Mouse (Mus musculus): ENCODE results near the gene Rnf34. TPM values are rescaled to one million over a fixed set of nuclear protein-coding genes. Genes with fewer than 3 reads are reported as not detected.

Rnf34 gene
- total and polyA plus RNA-seq, 2 experiments from 2014 or later = 32.1 to 46.6 TPM

- Histone ChIP-seq H3K4me1 (ENCODE audit: insufficient read depth) (peaks cover 13% of the 10 kb centered on the region), H3K27me3 (ENCODE audit: insufficient read depth, low read length) (no peaks in the 10 kb centered on the region), H3K4me3 (ENCODE audit: low read depth, low read length) (no peak overlapping the region), H3K9ac (no peak overlapping the region), H3K4me2 (ENCODE audit: low read depth) (no peak overlapping the region), H3K27ac (ENCODE audit: low read depth, low read length) (no peak overlapping the region), H3K36me3 (ENCODE audit: insufficient read depth) (no peaks in the 10 kb centered on the region; the same call in 1 of the 2 replicates), H3K9me3 (ENCODE audit: low read length) (no peaks in the 10 kb centered on the region)
- no peak for TF ChIP-seq CTCF (IDR thresholded peaks at IDR 0.05; ENCODE audit: low read depth)
- ATAC-seq = no peak
- 74% methylated on average over 5 of the region's 5 CpGs for WGBS
- DNase-seq = no peak
Measured at GRCm38 (mm10) chr5:122903165-122903564, 53.3 kb downstream of the Rnf34 start.

DNA sequence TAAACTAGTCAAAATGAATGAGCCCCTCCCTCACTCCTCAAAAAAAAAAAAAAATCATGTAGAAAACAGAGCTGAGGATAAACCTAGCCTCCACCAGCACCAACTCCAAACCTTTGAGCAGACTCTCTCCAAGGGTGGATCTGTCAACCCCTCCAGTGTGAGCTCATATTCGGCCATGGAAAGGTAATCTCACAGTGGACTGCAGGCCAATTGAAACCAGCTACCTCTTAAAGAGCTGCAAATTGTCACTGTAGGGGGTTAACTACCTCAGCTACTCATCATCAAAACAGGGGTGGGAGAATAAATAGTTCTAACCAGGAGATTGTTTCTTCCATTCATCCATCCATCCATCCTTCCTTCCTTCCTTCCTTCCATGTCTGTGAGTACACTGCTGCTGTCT, 57.3 kb downstream of the Rnf34 start:
- H3K9ac ChIP-seq = no peak overlapping the region
- WGBS = 96% methylated on average over 1 of the region's 1 CpGs

GRCm38 (mm10) chr5:122908001-122908400, 58.2 kb downstream of the Rnf34 start:
- Histone ChIP-seq H3K27me3 (ENCODE audit: insufficient read depth, low read length) (no peaks in the 10 kb centered on the region), H3K4me2 (ENCODE audit: low read depth) (no peak overlapping the region), H3K4me3 (ENCODE audit: low read depth, low read length) (no peak overlapping the region), H3K36me3 (ENCODE audit: insufficient read depth) (peaks cover 4% of the 10 kb centered on the region; the same call in 1 of the 2 replicates), H3K9me3 (ENCODE audit: low read length) (no peaks in the 10 kb centered on the region), H3K27ac (ENCODE audit: low read depth, low read length) (no peak overlapping the region), H3K9ac (no peak overlapping the region), H3K4me1 (ENCODE audit: insufficient read depth) (no peaks in the 10 kb centered on the region)
- 96% methylated on average over 2 of the region's 2 CpGs for WGBS
- DNase-seq (no peak), ATAC-seq (no peak)
- TF ChIP-seq CTCF (IDR thresholded peaks at IDR 0.05; ENCODE audit: low read depth) = peak; percentile 34

More for the DNA sequence above, 57.3 kb downstream of the Rnf34 start:
- Histone ChIP-seq H3K27ac (ENCODE audit: low read depth, low read length) (no peak overlapping the region), H3K4me1 (ENCODE audit: insufficient read depth) (no peaks in the 10 kb centered on the region), H3K9me3 (ENCODE audit: low read length) (no peaks in the 10 kb centered on the region), H3K4me3 (ENCODE audit: low read depth, low read length) (no peak overlapping the region), H3K4me2 (ENCODE audit: low read depth) (no peak overlapping the region), H3K36me3 (ENCODE audit: insufficient read depth) (no peaks in the 10 kb centered on the region; the same call in 1 of the 2 replicates), H3K27me3 (ENCODE audit: insufficient read depth, low read length) (no peaks in the 10 kb centered on the region)
- ATAC-seq = no peak
- DNase-seq = no peak
- TF ChIP-seq CTCF (IDR thresholded peaks at IDR 0.05; ENCODE audit: low read depth) = no peak

DNA sequence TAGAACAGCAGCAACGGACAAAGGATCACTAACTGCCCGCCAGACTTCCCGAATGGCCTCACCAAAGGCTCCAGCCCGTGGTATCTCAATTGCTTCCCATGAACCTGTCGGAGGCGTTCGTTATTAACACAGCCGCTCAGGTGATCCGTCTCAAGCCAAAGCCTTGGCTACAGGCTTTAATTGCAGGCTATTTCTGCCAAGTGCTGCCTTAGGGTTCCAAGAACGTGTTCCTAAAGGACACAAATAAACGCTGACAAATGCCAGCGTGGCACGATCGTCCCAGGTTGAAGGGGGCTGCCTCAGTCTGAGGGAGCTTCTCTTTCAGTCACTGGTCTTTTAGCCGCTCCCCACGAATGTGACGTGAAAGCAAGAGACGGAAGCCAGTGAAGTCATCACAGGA, 59.6 kb downstream of the Rnf34 start:
- ATAC-seq = no peak
- H3K4me1 ChIP-seq (ENCODE audit: insufficient read depth) = no peaks in the 10 kb centered on the region
- no peak for TF ChIP-seq CTCF (IDR thresholded peaks at IDR 0.05; ENCODE audit: low read depth)
- H3K27ac ChIP-seq (ENCODE audit: low read depth, low read length) = no peak overlapping the region
- H3K4me2 ChIP-seq (ENCODE audit: low read depth) = no peak overlapping the region
- H3K9ac ChIP-seq = no peak overlapping the region
- no peaks in the 10 kb centered on the region for H3K9me3 ChIP-seq (ENCODE audit: low read length)
- no peaks in the 10 kb centered on the region for H3K27me3 ChIP-seq (ENCODE audit: insufficient read depth, low read length)
- DNase-seq = no peak
- WGBS = 61% methylated on average over 18 of the region's 18 CpGs
- 0 out of 2 replicates have a peak, but pooled peaks cover 4% of the 10 kb centered on the region for H3K36me3 ChIP-seq (ENCODE audit: insufficient read depth)
- H3K4me3 ChIP-seq (ENCODE audit: low read depth, low read length) = no peak overlapping the region

DNA sequence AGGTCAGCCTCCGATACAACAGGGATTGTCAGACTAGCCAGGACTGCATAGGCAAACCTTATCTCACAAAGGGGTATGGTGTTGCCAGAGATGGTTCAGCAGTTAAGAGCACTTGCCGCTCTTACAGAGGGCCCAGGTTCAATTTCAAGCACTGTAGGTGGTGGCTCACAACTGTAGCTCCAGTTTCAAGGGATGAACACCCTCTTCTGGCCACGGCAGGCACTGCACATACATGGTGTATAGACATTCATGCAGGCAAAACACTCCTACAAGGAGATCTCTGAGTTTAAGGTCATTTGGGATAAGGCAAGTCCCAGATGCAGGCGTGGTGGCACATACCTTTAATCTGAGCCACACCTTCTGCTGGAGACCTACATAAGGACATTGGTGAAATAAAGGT, 63.0 kb downstream of the Rnf34 start:
- WGBS = 91% methylated on average over 4 of the region's 4 CpGs
- H3K36me3 ChIP-seq (ENCODE audit: insufficient read depth) = peaks cover 4% of the 10 kb centered on the region; the same call in 1 of the 2 replicates
- no peak for ATAC-seq

DNA sequence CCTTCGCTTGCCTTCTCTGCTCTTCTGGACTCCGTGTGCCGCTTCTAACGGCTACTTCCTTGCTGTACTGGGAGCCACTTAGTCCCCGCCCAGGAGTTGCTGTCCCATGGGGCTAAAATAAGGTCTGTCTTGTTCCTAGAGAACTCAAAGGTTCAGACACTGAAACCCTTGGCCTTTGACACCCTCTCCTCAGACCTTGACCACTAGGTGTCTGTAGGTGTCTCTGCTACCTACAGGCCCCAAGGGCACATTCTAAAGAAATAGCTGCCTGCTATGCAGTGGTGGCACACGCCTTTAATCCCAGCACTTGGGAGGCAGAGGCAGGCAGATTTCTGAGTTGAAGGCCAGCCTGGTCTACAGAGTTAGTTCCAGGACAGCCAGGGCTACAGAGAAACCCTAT, 66.3 kb downstream of the Rnf34 start:
- 89% methylated on average over 6 of the region's 6 CpGs for WGBS

More for the DNA sequence above, 63.0 kb downstream of the Rnf34 start:
- Histone ChIP-seq H3K4me1 (ENCODE audit: insufficient read depth) (no peaks in the 10 kb centered on the region), H3K9ac (no peak overlapping the region), H3K9me3 (ENCODE audit: low read length) (no peaks in the 10 kb centered on the region), H3K4me3 (ENCODE audit: low read depth, low read length) (no peak overlapping the region), H3K27ac (ENCODE audit: low read depth, low read length) (no peak overlapping the region), H3K27me3 (ENCODE audit: insufficient read depth, low read length) (no peaks in the 10 kb centered on the region), H3K4me2 (ENCODE audit: low read depth) (no peak overlapping the region)
- DNase-seq = no peak
- peak; percentile 25; the same call in 1 of the 2 replicates for TF ChIP-seq CTCF (IDR thresholded peaks at IDR 0.05; ENCODE audit: low read depth)

GRCm38 (mm10) chr5:122917982-122918711, 68.3 kb downstream of the Rnf34 start:
- H3K9me3 ChIP-seq (ENCODE audit: low read length) = no peaks in the 10 kb centered on the region
- 67% methylated on average over 7 of the region's 7 CpGs for WGBS
- H3K36me3 ChIP-seq (ENCODE audit: insufficient read depth) = no peaks in the 10 kb centered on the region; the same call in 1 of the 2 replicates
- no peak for ATAC-seq
- H3K4me2 ChIP-seq (ENCODE audit: low read depth) = no peak overlapping the region
- H3K27me3 ChIP-seq (ENCODE audit: insufficient read depth, low read length) = no peaks in the 10 kb centered on the region
- TF ChIP-seq CTCF (IDR thresholded peaks at IDR 0.05; ENCODE audit: low read depth) = no peak
- no peak overlapping the region for H3K27ac ChIP-seq (ENCODE audit: low read depth, low read length)
- no peak overlapping the region for H3K9ac ChIP-seq
- H3K4me1 ChIP-seq (ENCODE audit: insufficient read depth) = no peaks in the 10 kb centered on the region
- no peak for DNase-seq
- H3K4me3 ChIP-seq (ENCODE audit: low read depth, low read length) = no peak overlapping the region

More for the DNA sequence above, 66.3 kb downstream of the Rnf34 start:
- Histone ChIP-seq H3K27ac (ENCODE audit: low read depth, low read length) (no peak overlapping the region), H3K4me3 (ENCODE audit: low read depth, low read length) (no peak overlapping the region), H3K9ac (no peak overlapping the region), H3K27me3 (ENCODE audit: insufficient read depth, low read length) (no peaks in the 10 kb centered on the region), H3K4me2 (ENCODE audit: low read depth) (no peak overlapping the region), H3K36me3 (ENCODE audit: insufficient read depth) (peaks cover 4% of the 10 kb centered on the region; the same call in 1 of the 2 replicates), H3K9me3 (ENCODE audit: low read length) (no peaks in the 10 kb centered on the region), H3K4me1 (ENCODE audit: insufficient read depth) (no peaks in the 10 kb centered on the region)
- ATAC-seq = no peak
- TF ChIP-seq CTCF (IDR thresholded peaks at IDR 0.05; ENCODE audit: low read depth) = no peak
- no peak for DNase-seq

All from forebrain, postnatal 0 days (tissue).